Mouse (Mus musculus): ENCODE data around the gene Nfyb. TPM values are rescaled to one million over a fixed set of nuclear protein-coding genes. Genes with fewer than 3 reads are reported as not detected.

The Nfyb gene
- polyA plus RNA-seq, 1 experiment from 2014 or later: 42.8 TPM

DNA sequence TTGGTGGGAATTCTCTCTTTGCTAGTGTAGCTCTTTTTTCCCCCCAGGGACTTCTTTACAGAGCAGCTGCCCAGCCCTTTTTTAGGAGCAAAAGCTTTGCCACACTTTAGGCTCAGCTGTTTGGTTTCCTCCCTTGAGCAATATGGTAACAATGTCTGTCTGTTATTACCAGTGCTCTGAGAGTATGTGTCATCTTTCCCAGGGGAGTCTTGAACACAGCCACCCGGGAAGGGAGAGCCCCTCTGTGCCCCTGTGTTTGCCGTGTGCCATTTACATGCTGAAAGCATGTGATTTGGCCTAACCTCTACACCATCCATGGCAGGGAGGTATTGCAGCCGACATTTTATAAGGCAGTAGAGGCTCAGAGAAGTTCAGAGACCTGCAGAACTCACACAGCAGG, 40.5 kb upstream of the Nfyb start:
- 81% methylated on average over 3 of the region's 3 CpGs for WGBS
- no peak for ATAC-seq (replicated peaks; ENCODE audit: low FRiP score, low TSS enrichment, low read depth)
- H3K27ac ChIP-seq (ENCODE audit: low read depth): no peak overlapping the region

GRCm38 (mm10) chr10:82800094-82800493, 36.1 kb upstream of the Nfyb start:
- no peak overlapping the region for H3K4me2 ChIP-seq (ENCODE audit: low read length)
- 0 out of 2 replicates have a peak, but pooled peaks cover 12% of the 10 kb centered on the region for H3K4me1 ChIP-seq (replicated peaks; ENCODE audit: control insufficient read depth, insufficient read depth, low read length)
- no peaks in the 10 kb centered on the region for H3K36me3 ChIP-seq (ENCODE audit: control insufficient read depth, insufficient read depth, low read length)
- no peak for DNase-seq (ENCODE audit: low spot score)
- no peak overlapping the region for H3K27ac ChIP-seq (ENCODE audit: low read depth)
- no peak overlapping the region for H3K4me3 ChIP-seq (ENCODE audit: low read depth, low read length)
- ATAC-seq (replicated peaks; ENCODE audit: low FRiP score, low TSS enrichment, low read depth): no peak
- no peaks in the 10 kb centered on the region for H3K27me3 ChIP-seq (replicated peaks; ENCODE audit: control insufficient read depth, insufficient read depth, low read length)
- no peak overlapping the region for H3K9ac ChIP-seq (ENCODE audit: low read length)
- WGBS: 67% methylated on average over 5 of the region's 5 CpGs
- no peaks in the 10 kb centered on the region for H3K9me3 ChIP-seq (ENCODE audit: control insufficient read depth, low read length)

More for the DNA sequence above, 40.5 kb upstream of the Nfyb start:
- H3K4me1 ChIP-seq (replicated peaks; ENCODE audit: control insufficient read depth, insufficient read depth, low read length): 0 out of 2 replicates have a peak, but pooled peaks cover 4% of the 10 kb centered on the region
- H3K4me3 ChIP-seq (ENCODE audit: low read depth, low read length): no peak overlapping the region
- H3K9ac ChIP-seq (ENCODE audit: low read length): no peak overlapping the region
- no peaks in the 10 kb centered on the region for H3K27me3 ChIP-seq (replicated peaks; ENCODE audit: control insufficient read depth, insufficient read depth, low read length)
- no peak for DNase-seq (ENCODE audit: low spot score)
- no peaks in the 10 kb centered on the region for H3K9me3 ChIP-seq (ENCODE audit: control insufficient read depth, low read length)
- H3K36me3 ChIP-seq (ENCODE audit: control insufficient read depth, insufficient read depth, low read length): no peaks in the 10 kb centered on the region
- H3K4me2 ChIP-seq (ENCODE audit: low read length): no peak overlapping the region

- ATAC-seq (replicated peaks; ENCODE audit: low FRiP score, low TSS enrichment, low read depth): no peak
- H3K27ac ChIP-seq (ENCODE audit: low read depth): no peak overlapping the region
- no peak overlapping the region for H3K4me3 ChIP-seq (ENCODE audit: low read depth, low read length)
- no peak overlapping the region for H3K4me2 ChIP-seq (ENCODE audit: low read length)
- no peak for DNase-seq (ENCODE audit: low spot score)
- no peak overlapping the region for H3K9ac ChIP-seq (ENCODE audit: low read length)
- H3K27me3 ChIP-seq (replicated peaks; ENCODE audit: control insufficient read depth, insufficient read depth, low read length): no peaks in the 10 kb centered on the region
- WGBS: 49% methylated on average over 11 of the region's 11 CpGs
- H3K4me1 ChIP-seq (replicated peaks; ENCODE audit: control insufficient read depth, insufficient read depth, low read length): 0 out of 2 replicates have a peak, but pooled peaks cover 10% of the 10 kb centered on the region
- H3K36me3 ChIP-seq (ENCODE audit: control insufficient read depth, insufficient read depth, low read length): no peaks in the 10 kb centered on the region
- no peaks in the 10 kb centered on the region for H3K9me3 ChIP-seq (ENCODE audit: control insufficient read depth, low read length)
Observed at GRCm38 (mm10) chr10:82798312-82798933, 34.5 kb upstream of the Nfyb start.

- ATAC-seq (replicated peaks; ENCODE audit: low FRiP score, low TSS enrichment, low read depth): no peak
- Histone ChIP-seq H3K4me2 (ENCODE audit: low read length) (no peak overlapping the region), H3K4me3 (ENCODE audit: low read depth, low read length) (no peak overlapping the region), H3K9me3 (ENCODE audit: control insufficient read depth, low read length) (no peaks in the 10 kb centered on the region), H3K9ac (ENCODE audit: low read length) (no peak overlapping the region), H3K27ac (ENCODE audit: low read depth) (no peak overlapping the region), H3K27me3 (replicated peaks; ENCODE audit: control insufficient read depth, insufficient read depth, low read length) (no peaks in the 10 kb centered on the region), H3K4me1 (replicated peaks; ENCODE audit: control insufficient read depth, insufficient read depth, low read length) (0 out of 2 replicates have a peak, but pooled peaks cover 10% of the 10 kb centered on the region), H3K36me3 (ENCODE audit: control insufficient read depth, insufficient read depth, low read length) (no peaks in the 10 kb centered on the region)
- DNase-seq (ENCODE audit: low spot score): no peak
- WGBS: 86% methylated on average over 4 of the region's 4 CpGs
Observed at GRCm38 (mm10) chr10:82797119-82797491, 33.2 kb upstream of the Nfyb start.

DNA sequence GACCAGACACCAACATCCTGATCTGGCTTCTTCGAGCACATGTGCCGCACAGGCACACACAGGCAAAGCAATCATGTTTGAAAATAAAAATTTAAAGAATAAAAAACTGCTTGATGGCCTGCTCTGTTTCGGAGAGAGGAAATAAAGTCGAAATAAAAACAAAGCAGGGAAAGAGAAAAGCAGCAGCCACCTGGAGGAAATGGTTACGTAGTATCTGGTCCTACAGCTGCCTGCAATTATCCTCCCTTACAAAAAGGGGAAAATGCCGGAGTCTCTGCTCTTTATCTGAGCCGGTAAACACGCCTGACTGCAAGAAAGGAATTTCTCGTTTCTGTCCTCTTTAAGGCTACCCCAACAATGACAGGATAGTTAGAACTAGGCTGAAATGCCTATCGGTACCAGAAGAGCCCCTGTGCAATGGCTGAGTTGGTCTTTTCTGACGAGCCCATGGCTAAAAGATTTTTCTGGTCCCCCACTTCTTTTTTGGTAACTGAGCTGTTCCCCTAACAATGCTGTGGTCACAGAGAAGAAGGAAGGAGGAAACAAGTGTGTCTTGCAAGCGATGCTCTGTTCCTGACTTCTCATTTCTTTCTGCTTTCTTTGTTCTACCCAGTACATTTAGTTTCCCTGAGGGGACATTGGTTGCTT, 32.7 kb upstream of the Nfyb start:
- no peak for ATAC-seq (replicated peaks; ENCODE audit: low FRiP score, low TSS enrichment, low read depth)
- H3K27me3 ChIP-seq (replicated peaks; ENCODE audit: control insufficient read depth, insufficient read depth, low read length): no peaks in the 10 kb centered on the region
- no peak for DNase-seq (ENCODE audit: low spot score)
- 0 out of 2 replicates have a peak, but pooled peaks cover 10% of the 10 kb centered on the region for H3K4me1 ChIP-seq (replicated peaks; ENCODE audit: control insufficient read depth, insufficient read depth, low read length)
- WGBS: 37% methylated on average over 12 of the region's 12 CpGs
- H3K4me2 ChIP-seq (ENCODE audit: low read length): no peak overlapping the region
- H3K9ac ChIP-seq (ENCODE audit: low read length): no peak overlapping the region
- no peaks in the 10 kb centered on the region for H3K9me3 ChIP-seq (ENCODE audit: control insufficient read depth, low read length)
- no peaks in the 10 kb centered on the region for H3K36me3 ChIP-seq (ENCODE audit: control insufficient read depth, insufficient read depth, low read length)
- no peak overlapping the region for H3K4me3 ChIP-seq (ENCODE audit: low read depth, low read length)
- H3K27ac ChIP-seq (ENCODE audit: low read depth): peak overlapping the region; percentile 62

DNA sequence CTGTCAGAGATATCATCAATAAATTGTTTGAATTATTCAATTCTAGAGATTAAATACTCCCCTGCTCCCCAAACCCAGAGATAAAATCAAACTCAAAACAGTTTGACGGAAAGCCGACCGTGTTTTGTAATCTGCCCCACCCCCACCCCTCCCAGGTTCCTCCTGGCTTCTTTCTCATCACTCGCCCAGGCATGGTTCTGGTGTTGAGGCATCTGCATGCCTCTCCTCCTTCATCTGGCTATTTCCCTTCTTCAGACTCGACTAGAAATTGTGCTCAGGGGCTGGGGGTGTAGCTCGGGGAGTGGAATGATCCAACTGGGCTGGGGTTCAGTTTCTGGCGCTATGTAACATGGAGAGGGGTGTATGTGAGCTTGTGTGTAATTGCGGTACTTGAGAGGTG, 31.8 kb upstream of the Nfyb start:
- Histone ChIP-seq H3K4me3 (ENCODE audit: low read depth, low read length) (0 out of 2 replicates have a peak overlapping the region, but pooled peaks have one; percentile 6), H3K9ac (ENCODE audit: low read length) (no peak overlapping the region), H3K4me1 (replicated peaks; ENCODE audit: control insufficient read depth, insufficient read depth, low read length) (0 out of 2 replicates have a peak, but pooled peaks cover 10% of the 10 kb centered on the region), H3K27ac (ENCODE audit: low read depth) (peak overlapping the region; percentile 62; the same call in 1 of the 2 replicates), H3K36me3 (ENCODE audit: control insufficient read depth, insufficient read depth, low read length) (no peaks in the 10 kb centered on the region), H3K4me2 (ENCODE audit: low read length) (peak overlapping the region; percentile 44), H3K9me3 (ENCODE audit: control insufficient read depth, low read length) (no peaks in the 10 kb centered on the region), H3K27me3 (replicated peaks; ENCODE audit: control insufficient read depth, insufficient read depth, low read length) (no peaks in the 10 kb centered on the region)
- ATAC-seq (replicated peaks; ENCODE audit: low FRiP score, low TSS enrichment, low read depth): no peak
- 41% methylated on average over 8 of the region's 8 CpGs for WGBS
- DNase-seq (ENCODE audit: low spot score): no peak

- Histone ChIP-seq H3K4me1 (replicated peaks; ENCODE audit: control insufficient read depth, insufficient read depth, low read length) (0 out of 2 replicates have a peak, but pooled peaks cover 10% of the 10 kb centered on the region), H3K9me3 (ENCODE audit: control insufficient read depth, low read length) (no peaks in the 10 kb centered on the region), H3K27me3 (replicated peaks; ENCODE audit: control insufficient read depth, insufficient read depth, low read length) (no peaks in the 10 kb centered on the region), H3K4me2 (ENCODE audit: low read length) (peak overlapping the region; percentile 44), H3K27ac (ENCODE audit: low read depth) (0 out of 2 replicates have a peak overlapping the region, but pooled peaks have one; percentile 9), H3K36me3 (ENCODE audit: control insufficient read depth, insufficient read depth, low read length) (no peaks in the 10 kb centered on the region), H3K9ac (ENCODE audit: low read length) (peak overlapping the region; percentile 8; the same call in 1 of the 2 replicates), H3K4me3 (ENCODE audit: low read depth, low read length) (0 out of 2 replicates have a peak overlapping the region, but pooled peaks have one; percentile 6)
- ATAC-seq (replicated peaks; ENCODE audit: low FRiP score, low TSS enrichment, low read depth) (peak; percentile 61), DNase-seq (ENCODE audit: low spot score) (peak; percentile 73)
- WGBS: 19% methylated on average over 15 of the region's 15 CpGs
Observed at GRCm38 (mm10) chr10:82795071-82795731, 31.3 kb upstream of the Nfyb start.

- DNase-seq (ENCODE audit: low spot score) (no peak), ATAC-seq (replicated peaks; ENCODE audit: low FRiP score, low TSS enrichment, low read depth) (no peak)
- no peaks in the 10 kb centered on the region for H3K27me3 ChIP-seq (replicated peaks; ENCODE audit: control insufficient read depth, insufficient read depth, low read length)
- H3K9me3 ChIP-seq (ENCODE audit: control insufficient read depth, low read length): no peaks in the 10 kb centered on the region
- H3K4me1 ChIP-seq (replicated peaks; ENCODE audit: control insufficient read depth, insufficient read depth, low read length): 0 out of 2 replicates have a peak, but pooled peaks cover 10% of the 10 kb centered on the region
- no peak overlapping the region for H3K9ac ChIP-seq (ENCODE audit: low read length)
- no peak overlapping the region for H3K4me3 ChIP-seq (ENCODE audit: low read depth, low read length)
- H3K27ac ChIP-seq (ENCODE audit: low read depth): no peak overlapping the region
- no peak overlapping the region for H3K4me2 ChIP-seq (ENCODE audit: low read length)
- 32% methylated on average over 2 of the region's 2 CpGs for WGBS
- H3K36me3 ChIP-seq (ENCODE audit: control insufficient read depth, insufficient read depth, low read length): no peaks in the 10 kb centered on the region
Observed at GRCm38 (mm10) chr10:82792311-82792710, 28.4 kb upstream of the Nfyb start.

All from intestine, embryonic 14.5 days (tissue).